Mouse (Mus musculus): ENCODE data around the gene Pard3b.

DNA sequence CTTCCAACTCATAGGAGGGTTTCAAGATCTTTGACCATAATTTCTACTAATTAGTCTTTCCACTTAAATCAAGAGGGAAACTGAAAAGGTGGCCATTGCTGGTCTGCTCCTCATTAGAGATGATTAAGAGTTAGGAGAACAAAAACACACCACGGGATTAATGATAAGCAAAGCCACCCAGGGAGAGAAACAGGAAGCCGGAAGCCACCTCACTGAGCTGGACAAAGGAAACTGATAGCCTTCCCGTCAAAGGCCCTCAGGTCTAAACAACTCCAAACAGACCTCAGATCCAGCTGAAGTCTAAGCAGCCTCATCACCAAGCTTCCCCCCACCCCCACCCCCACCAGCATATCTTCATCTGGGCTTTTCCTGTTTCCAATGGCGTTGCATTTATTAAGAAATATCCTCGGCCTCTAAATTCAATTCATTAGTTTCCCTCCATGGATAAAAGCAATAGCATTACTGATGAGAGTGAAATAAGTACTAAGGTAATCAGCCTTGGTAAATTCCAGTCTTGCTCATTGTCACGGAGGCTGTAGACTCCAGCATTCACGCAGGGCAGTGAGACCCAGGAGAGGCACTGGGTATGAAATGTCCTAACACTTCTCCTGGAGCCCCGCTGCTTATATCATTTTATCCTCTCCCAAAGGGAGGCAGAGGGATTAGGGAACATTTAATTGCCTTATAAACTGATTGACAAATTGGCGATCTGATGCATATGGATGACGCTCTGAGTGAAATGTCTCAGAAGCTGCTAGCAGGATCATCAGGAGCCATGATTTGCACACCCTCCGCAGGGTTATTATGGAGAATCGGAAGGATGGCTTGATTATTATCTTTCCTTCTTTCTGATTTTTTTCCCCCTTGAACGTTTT is 925.9 kb downstream of the Pard3b start:
- no peak for TF ChIP-seq CTCF (IDR thresholded peaks at IDR 0.05)
- TF ChIP-seq EP300 (IDR thresholded peaks at IDR 0.05; ENCODE audit: insufficient read depth, low read depth, low read length) = no peak
- no peak for TF ChIP-seq POLR2A (IDR thresholded peaks at IDR 0.05; ENCODE audit: insufficient read depth, low read depth, low read length)
